Mouse (Mus musculus): ENCODE data around the gene Fam205a1. TPM values are rescaled to one million over a fixed set of nuclear protein-coding genes. Genes with fewer than 3 reads are reported as not detected.
"Not testable (repeated sequence)": the region's sequence is repeated elsewhere in the genome, so short reads cannot be mapped to it uniquely, and the experiment has no call there.

Gene Fam205a1
- total RNA-seq (2014; rRNA removed), result not detected in 2 replicates
- 0.05 TPM in 1 of 2 replicates, not detected in the other for polyA plus RNA-seq (2015; fragmentation: Nextera tagmentation; extraction: Ambion mirVana)

DNA sequence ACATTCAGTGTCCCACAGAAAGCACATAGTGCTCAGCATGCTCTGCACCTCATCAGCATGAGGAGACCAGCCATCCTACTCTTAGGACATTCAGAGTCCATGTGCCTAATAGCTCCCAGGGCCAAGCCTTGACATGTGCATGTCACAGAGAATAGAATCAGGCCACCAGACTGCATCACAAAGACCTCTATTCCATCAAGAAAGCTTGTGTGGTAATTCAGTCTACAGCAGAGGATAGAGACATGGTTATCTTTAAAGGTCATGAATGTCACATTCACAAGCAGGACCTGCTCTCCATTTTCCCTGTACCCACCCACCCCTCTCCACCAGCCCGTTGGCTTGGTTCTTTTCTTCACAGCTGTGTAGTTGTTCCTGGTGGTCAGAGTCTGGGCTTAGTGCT is at the start of gene Fam205a1:
Gene Fam205a1 (minus strand): TSS at position 101 of the 400 bp plus-strand sequence.
- not testable (repeated sequence) for H3K4me3 ChIP-seq (ENCODE audit: low read depth, low read length); DNase-seq; H3K9me3 ChIP-seq (ENCODE audit: low read length); H3K27ac ChIP-seq (ENCODE audit: low read depth, low read length); H3K27me3 ChIP-seq (ENCODE audit: insufficient read depth, low read length); H3K36me3 ChIP-seq (ENCODE audit: insufficient read depth); H3K9ac ChIP-seq; H3K4me2 ChIP-seq (ENCODE audit: low read depth); H3K4me1 ChIP-seq (ENCODE audit: insufficient read depth); ATAC-seq
- 92% methylated on average over 1 of the region's 1 CpGs for WGBS

- 90% methylated on average over 5 of the region's 5 CpGs for WGBS
- TF ChIP-seq CTCF (IDR thresholded peaks at IDR 0.05; ENCODE audit: low read depth), result no peak
- H3K4me3 ChIP-seq (ENCODE audit: low read depth, low read length), result no peak overlapping the region
- no peaks in the 10 kb centered on the region for H3K9me3 ChIP-seq (ENCODE audit: low read length)
- H3K36me3 ChIP-seq (ENCODE audit: insufficient read depth), result no peaks in the 10 kb centered on the region
- H3K27me3 ChIP-seq (ENCODE audit: insufficient read depth, low read length), result no peaks in the 10 kb centered on the region
- DNase-seq (no peak), ATAC-seq (no peak)
- H3K4me1 ChIP-seq (ENCODE audit: insufficient read depth), result no peaks in the 10 kb centered on the region
- no peak overlapping the region for H3K4me2 ChIP-seq (ENCODE audit: low read depth)
- no peak overlapping the region for H3K27ac ChIP-seq (ENCODE audit: low read depth, low read length)
- no peak overlapping the region for H3K9ac ChIP-seq
Observed at GRCm38 (mm10) chr4:42902730-42903129, 49.0 kb upstream of the Fam205a1 start.

DNA sequence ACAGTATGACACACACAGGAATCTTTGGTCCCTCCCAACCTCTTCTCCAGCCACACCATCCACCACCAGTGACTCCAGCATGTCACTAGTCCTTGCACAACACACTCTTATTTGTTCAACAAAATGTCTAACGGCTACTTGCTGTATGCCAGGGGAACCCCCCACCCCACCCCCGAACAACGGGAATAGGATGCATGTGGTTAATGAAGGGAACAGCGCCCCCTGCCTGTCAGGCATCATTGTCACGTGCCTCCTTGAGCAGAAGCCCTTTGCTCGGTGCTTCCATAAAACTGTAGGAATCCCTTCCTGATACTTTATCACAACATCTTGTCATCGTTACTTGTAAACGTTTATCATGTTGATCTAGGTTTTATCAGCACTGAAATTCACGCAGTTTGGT is 48.5 kb upstream of the Fam205a1 start:
- no peak for DNase-seq
- no peaks in the 10 kb centered on the region for H3K4me1 ChIP-seq (ENCODE audit: insufficient read depth)
- no peaks in the 10 kb centered on the region for H3K36me3 ChIP-seq (ENCODE audit: insufficient read depth)
- no peaks in the 10 kb centered on the region for H3K27me3 ChIP-seq (ENCODE audit: insufficient read depth, low read length)
- no peak overlapping the region for H3K9ac ChIP-seq
- no peak for ATAC-seq
- 65% methylated on average over 9 of the region's 9 CpGs for WGBS
- no peaks in the 10 kb centered on the region for H3K9me3 ChIP-seq (ENCODE audit: low read length)
- H3K27ac ChIP-seq (ENCODE audit: low read depth, low read length), result no peak overlapping the region
- H3K4me2 ChIP-seq (ENCODE audit: low read depth), result no peak overlapping the region
- no peak overlapping the region for H3K4me3 ChIP-seq (ENCODE audit: low read depth, low read length)
- TF ChIP-seq CTCF (IDR thresholded peaks at IDR 0.05; ENCODE audit: low read depth), result peak; percentile 57

GRCm38 (mm10) chr4:42900878-42901277 is 47.2 kb upstream of the Fam205a1 start:
- H3K36me3 ChIP-seq (ENCODE audit: insufficient read depth), result no peaks in the 10 kb centered on the region
- H3K9me3 ChIP-seq (ENCODE audit: low read length), result no peaks in the 10 kb centered on the region
- no peak overlapping the region for H3K4me2 ChIP-seq (ENCODE audit: low read depth)
- no peak for TF ChIP-seq CTCF (IDR thresholded peaks at IDR 0.05; ENCODE audit: low read depth)
- ATAC-seq, result no peak
- no peak for DNase-seq
- H3K27me3 ChIP-seq (ENCODE audit: insufficient read depth, low read length), result no peaks in the 10 kb centered on the region
- H3K27ac ChIP-seq (ENCODE audit: low read depth, low read length), result no peak overlapping the region
- no peaks in the 10 kb centered on the region for H3K4me1 ChIP-seq (ENCODE audit: insufficient read depth)
- no peak overlapping the region for H3K4me3 ChIP-seq (ENCODE audit: low read depth, low read length)
- 72% methylated on average over 5 of the region's 5 CpGs for WGBS
- H3K9ac ChIP-seq, result no peak overlapping the region

DNA sequence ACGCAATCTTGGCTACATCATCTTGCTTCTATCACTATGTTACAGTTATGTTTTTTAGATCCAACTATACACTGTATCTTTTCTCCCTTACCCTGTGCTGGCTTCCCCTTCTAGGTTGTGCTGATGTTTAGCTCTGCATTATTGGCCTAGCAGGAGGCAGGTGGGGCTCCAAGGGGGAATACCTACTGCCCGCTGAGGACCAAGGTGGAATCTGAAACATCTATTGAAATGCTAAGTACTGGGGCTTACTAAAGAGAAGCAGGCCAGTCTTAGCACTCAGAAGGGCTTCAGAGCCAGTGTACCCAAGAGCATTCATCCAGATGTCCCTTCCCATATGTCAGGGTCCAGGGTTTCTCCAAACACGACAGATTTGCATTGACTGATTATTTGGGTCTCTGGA is 45.2 kb upstream of the Fam205a1 start:
- ATAC-seq, result no peak

DNA sequence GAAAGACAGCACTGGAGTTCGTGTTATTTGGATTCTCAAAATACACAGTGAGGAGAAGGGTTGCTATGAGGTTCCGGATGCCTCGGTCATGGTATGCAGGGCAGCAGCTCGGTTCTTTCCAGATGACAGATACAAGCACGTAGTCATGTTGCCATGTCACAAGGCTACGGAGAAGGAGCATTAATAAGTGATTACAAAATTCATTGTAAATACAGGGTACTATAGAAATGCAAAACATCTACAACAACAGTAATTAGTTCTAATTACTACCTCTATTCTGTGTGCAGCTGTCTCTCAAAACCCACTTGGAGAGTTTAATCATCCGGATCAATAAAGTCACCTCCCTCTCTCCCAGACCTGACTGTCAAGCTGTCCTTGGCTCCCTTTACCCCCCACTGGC is 41.4 kb upstream of the Fam205a1 start:
- Histone ChIP-seq H3K27ac (ENCODE audit: low read depth, low read length) (no peak overlapping the region), H3K36me3 (ENCODE audit: insufficient read depth) (no peaks in the 10 kb centered on the region), H3K4me1 (ENCODE audit: insufficient read depth) (no peaks in the 10 kb centered on the region), H3K9me3 (ENCODE audit: low read length) (no peaks in the 10 kb centered on the region), H3K9ac (no peak overlapping the region), H3K4me2 (ENCODE audit: low read depth) (no peak overlapping the region), H3K27me3 (ENCODE audit: insufficient read depth, low read length) (0 out of 2 replicates have a peak, but pooled peaks cover 4% of the 10 kb centered on the region), H3K4me3 (ENCODE audit: low read depth, low read length) (no peak overlapping the region)
- ATAC-seq, result 0 out of 2 replicates have a peak, but pooled peaks have one; percentile 10
- 27% methylated on average over 7 of the region's 7 CpGs for WGBS
- DNase-seq, result no peak
- TF ChIP-seq CTCF (IDR thresholded peaks at IDR 0.05; ENCODE audit: low read depth), result no peak

More for the DNA sequence above, 45.2 kb upstream of the Fam205a1 start:
- Histone ChIP-seq H3K4me3 (ENCODE audit: low read depth, low read length) (no peak overlapping the region), H3K36me3 (ENCODE audit: insufficient read depth) (no peaks in the 10 kb centered on the region), H3K4me2 (ENCODE audit: low read depth) (no peak overlapping the region), H3K27ac (ENCODE audit: low read depth, low read length) (no peak overlapping the region), H3K27me3 (ENCODE audit: insufficient read depth, low read length) (no peaks in the 10 kb centered on the region), H3K9ac (no peak overlapping the region), H3K4me1 (ENCODE audit: insufficient read depth) (no peaks in the 10 kb centered on the region), H3K9me3 (ENCODE audit: low read length) (no peaks in the 10 kb centered on the region)
- no peak for DNase-seq
- 36% methylated on average over 3 of the region's 3 CpGs for WGBS
- TF ChIP-seq CTCF (IDR thresholded peaks at IDR 0.05; ENCODE audit: low read depth), result no peak

DNA sequence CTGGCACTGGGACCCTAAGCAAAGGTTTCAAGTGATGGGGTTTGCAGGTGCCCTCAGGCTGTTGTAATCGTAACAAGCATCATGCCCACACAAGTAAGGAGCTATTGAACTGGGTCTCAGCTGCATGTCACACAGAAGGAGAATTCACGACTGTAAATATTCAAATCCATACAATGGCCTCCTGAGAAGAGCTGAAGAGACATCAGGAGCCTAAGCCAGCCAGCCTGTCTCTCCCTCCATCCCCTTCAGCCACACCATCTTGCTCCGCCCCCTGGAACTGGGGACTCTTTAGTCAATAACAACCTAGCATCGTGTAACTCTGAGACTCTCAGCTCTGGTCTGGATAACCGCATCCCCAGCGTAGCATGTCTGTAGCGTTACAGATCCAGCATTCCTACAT is 37.5 kb upstream of the Fam205a1 start:
- Histone ChIP-seq H3K9me3 (ENCODE audit: low read length) (no peaks in the 10 kb centered on the region), H3K4me3 (ENCODE audit: low read depth, low read length) (no peak overlapping the region), H3K4me2 (ENCODE audit: low read depth) (no peak overlapping the region), H3K36me3 (ENCODE audit: insufficient read depth) (no peaks in the 10 kb centered on the region), H3K27me3 (ENCODE audit: insufficient read depth, low read length) (0 out of 2 replicates have a peak, but pooled peaks cover 4% of the 10 kb centered on the region), H3K4me1 (ENCODE audit: insufficient read depth) (no peaks in the 10 kb centered on the region), H3K27ac (ENCODE audit: low read depth, low read length) (no peak overlapping the region), H3K9ac (no peak overlapping the region)
- 65% methylated on average over 7 of the region's 7 CpGs for WGBS
- no peak for ATAC-seq
- no peak for TF ChIP-seq CTCF (IDR thresholded peaks at IDR 0.05; ENCODE audit: low read depth)
- no peak for DNase-seq

All from forebrain, postnatal 0 days (tissue).